Mouse (Mus musculus): Measurements from ENCODE around the gene 1810049J17Rik. TPM values are rescaled to one million over a fixed set of nuclear protein-coding genes. Genes with fewer than 3 reads are reported as not detected.

1810049J17Rik gene
- total RNA-seq, 2 experiments from 2014 or later: 1.1 TPM; not detected in 1

GRCm38 (mm10) chr15:12317290-12317689 lies 4.4 kb downstream of the 1810049J17Rik start:
- intact Hi-C loops (cut with DNase I): no loop called here
- no peak for DNase-seq (ENCODE audit: low spot score)

DNA sequence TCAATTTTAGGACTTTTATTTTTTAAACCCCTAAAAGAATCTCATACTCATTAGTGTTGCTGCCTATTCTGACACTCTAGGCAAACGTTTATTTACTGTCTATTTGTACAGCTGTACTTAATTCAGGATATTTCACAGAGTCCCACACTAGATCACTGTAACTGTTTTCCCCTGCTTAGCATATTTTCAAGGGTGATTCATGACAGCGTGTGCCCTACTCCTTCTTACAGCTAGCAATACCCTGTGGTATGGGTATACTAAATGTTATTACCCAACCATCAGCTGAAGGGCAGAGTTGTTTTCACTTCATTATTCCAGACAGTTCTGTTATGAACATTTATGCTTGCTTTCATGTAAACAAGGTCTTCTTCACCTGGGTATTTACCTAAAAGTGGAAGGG lies 5.7 kb downstream of the 1810049J17Rik start:
- intact Hi-C loops (cut with DNase I): no loop called here
- no peak for DNase-seq (ENCODE audit: low spot score)

GRCm38 (mm10) chr15:12314584-12314983 lies 7.1 kb downstream of the 1810049J17Rik start:
- intact Hi-C loops (cut with DNase I): no loop called here
- no peak for DNase-seq (ENCODE audit: low spot score)

DNA sequence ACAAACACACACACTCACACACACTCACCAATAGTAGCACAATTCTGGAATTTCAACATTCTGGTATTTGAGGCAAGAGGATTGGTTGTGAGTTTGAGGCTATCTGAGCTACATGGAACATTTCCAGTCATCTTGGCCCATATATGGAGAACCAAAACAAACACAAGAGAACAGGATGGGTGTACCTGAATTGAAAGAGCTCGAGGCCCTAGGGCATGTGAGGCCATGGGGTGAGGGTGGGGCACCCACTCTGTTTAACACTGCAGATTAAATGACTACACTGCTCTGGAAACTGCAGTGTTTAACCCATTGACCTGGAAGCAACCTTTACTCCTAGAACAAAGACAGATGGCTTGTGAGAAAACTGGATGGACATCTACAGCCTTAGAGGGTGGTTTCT lies 8.4 kb downstream of the 1810049J17Rik start:
- no peak for DNase-seq (ENCODE audit: low spot score)
- intact Hi-C loops (cut with DNase I): no loop called here

DNA sequence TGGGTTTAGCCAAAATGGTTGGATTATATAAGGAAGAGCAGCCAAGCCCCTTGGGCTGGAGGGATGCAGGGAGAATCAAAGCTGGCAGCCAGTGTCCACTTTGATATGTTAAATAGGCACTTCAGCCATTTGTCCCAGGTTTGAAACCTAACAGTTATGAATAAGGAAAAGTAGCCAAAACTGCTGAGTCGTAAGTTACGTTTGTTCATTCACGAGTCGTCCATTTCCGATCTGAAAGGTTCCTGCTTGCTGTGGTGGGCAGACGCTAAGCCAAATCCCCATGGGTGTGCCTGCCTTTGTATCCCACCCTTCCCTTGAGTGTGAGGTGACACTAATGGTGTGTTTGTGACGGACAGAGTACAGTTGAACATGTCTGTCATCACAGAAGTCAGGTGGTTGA lies 10.2 kb downstream of the 1810049J17Rik start:
- intact Hi-C loops (cut with DNase I): no loop called here
- DNase-seq (ENCODE audit: low spot score): no peak

GRCm38 (mm10) chr15:12310676-12311075 lies 11.0 kb downstream of the 1810049J17Rik start:
- intact Hi-C loops (cut with DNase I): no loop called here
- no peak for DNase-seq (ENCODE audit: low spot score)

DNA sequence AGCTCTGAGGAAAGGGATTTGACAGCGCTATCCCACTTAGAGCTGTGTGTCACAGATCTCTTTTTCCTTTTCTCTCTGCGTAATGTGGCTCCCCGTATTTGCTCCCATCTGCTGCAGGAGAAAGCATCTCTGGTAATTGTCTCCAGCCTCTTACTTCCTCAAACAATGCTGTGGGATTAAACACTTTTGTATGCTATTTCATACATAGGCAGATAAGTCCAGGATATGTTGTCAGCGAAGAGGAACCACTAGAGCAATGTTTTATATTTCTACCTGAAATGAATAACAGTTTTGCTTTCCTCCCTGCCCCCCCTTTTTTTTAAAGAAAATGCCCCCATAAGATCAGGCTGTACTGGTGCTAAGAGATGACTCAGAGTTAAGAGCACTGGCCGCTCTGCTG lies 13.2 kb downstream of the 1810049J17Rik start:
- DNase-seq (ENCODE audit: low spot score): no peak
- intact Hi-C loops (cut with DNase I): no loop called here

GRCm38 (mm10) chr15:12307114-12307513 lies 14.6 kb downstream of the 1810049J17Rik start:
- intact Hi-C loops (cut with DNase I): no loop called here
- no peak for DNase-seq (ENCODE audit: low spot score)

DNA sequence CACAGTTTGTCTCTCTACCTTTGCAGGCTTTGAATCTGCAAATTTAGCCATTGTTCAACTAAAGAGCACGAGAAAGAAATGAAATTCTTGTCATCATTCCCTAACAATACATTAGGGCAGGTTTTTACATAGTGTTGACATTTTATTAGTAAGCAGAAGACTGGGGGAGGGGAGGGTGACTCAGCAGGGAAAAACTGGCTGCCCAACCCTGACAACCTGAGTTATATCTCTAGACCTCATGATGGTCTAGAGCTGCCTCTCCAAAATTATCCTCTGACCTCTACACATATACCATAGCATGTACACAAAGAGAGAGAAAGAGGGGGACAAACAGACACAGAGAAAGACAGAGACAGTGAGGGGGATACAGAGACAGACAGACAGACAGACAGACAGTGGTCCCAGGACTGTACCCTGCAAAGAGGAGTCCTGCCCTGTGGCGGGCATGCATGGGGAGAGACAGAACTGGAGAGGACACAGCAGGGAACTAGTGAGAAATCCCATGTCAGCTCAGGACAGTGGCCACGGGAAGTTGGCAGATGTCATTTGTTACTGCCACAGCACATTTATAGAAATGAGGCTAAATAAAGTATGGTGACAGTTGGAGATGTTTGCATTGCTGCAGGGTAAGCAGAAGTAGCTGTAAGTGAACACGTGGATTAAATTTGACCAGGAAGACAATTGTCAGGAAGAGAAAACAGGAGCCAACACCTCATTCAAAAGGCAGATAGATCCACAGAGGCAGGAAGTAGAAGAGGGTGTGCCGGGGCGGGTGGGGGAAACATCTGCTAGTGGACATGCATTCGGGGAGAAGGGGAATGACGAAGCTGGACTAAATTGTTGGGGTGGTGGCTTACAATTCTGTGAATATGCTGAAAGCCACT lies 15.3 kb downstream of the 1810049J17Rik start:
- intact Hi-C loops (cut with DNase I): no loop called here
- no peak for DNase-seq (ENCODE audit: low spot score)

DNA sequence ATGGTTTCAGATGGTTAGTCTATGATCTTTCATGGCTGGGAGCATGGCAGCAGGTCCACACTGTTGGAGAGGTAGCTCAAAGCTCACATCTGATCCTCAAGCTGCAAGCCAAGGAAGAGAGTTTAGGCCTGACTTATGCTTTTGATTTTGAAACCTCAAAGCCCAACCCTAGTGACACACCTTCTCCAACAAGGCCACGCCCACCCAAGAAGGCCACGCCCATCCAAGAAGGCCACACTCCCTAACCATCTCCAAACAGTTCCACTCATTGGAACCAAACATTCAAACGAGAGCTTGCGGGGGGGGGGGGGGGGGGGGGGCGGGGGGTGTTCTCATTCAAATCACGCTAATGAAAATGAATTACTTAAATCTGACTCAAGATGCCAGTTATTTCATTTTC lies 19.9 kb downstream of the 1810049J17Rik start:
- intact Hi-C loops (cut with DNase I): no loop called here
- DNase-seq (ENCODE audit: low spot score): no peak

DNA sequence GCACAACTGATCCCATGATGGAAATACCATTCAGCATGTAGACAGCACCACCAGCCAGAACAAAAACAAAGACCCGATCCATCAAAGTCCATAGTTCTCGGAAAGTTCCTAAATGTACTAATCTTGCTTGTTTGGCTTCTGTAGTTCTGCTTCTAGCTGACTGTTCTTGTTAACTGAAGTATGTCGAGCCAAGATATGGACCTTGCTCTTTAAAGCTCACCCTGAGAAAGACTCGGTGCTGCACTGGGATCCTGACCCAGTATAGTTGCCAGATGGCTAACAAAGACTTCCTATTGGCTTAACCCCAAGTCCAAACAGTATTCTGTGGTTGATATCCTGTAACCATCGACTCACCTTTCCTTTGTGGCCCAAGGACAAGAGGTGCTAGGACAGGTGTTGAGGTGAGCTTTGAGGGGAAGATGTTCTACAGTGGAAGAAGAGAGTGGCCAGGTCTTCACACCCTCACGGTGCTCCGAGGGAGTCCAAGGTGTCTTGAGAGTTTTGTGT lies 23.4 kb downstream of the 1810049J17Rik start:
- DNase-seq (ENCODE audit: low spot score): no peak
- intact Hi-C loops (cut with DNase I): no loop called here

- no peak for DNase-seq (ENCODE audit: low spot score)
- intact Hi-C loops (cut with DNase I): no loop called here
These were observed 25.5 kb downstream of the 1810049J17Rik start for GRCm38 (mm10) chr15:12296228-12296627.

DNA sequence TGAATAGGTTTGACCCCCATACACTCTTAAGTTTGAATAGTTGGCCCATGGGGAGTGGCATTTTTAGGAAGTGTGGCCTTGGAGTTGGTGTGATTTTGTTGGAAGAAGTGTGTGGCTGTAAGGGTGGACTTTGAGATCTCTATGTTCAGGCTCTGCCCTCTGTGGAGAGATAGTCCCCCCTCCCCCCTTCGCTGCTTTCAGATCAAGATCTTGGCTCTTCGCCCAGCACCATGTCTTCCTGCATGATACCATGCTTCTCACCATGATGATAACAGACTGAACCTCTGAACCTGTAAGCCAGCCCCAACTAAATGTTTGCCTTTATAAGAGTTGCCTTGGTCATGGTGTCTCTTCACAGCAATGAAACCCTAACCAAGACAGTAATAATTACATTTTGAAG lies 29.9 kb downstream of the 1810049J17Rik start:
- intact Hi-C loops (cut with DNase I): no loop called here
- no peak for DNase-seq (ENCODE audit: low spot score)

DNA sequence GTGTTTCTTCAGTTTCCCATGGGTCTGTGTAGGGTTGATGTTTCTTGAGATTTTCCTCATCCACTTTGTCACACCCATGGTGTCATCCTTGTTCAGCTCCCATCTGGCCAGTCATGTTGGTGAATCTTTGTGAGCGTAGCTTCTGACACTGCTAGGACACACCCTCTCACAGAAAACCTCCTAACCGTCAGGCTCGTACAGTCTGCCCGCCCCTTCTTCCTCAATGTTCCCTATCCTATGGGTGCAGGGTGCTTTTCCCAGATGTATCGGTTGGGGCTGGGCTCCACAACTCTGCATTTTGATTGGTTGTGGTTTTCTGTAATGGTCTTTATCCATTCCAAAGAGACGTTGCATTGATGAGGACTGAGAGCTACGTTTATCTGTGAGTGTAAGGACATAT lies 31.4 kb downstream of the 1810049J17Rik start:
- intact Hi-C loops (cut with DNase I): no loop called here
- DNase-seq (ENCODE audit: low spot score): no peak

GRCm38 (mm10) chr15:12285535-12285809 lies 36.2 kb downstream of the 1810049J17Rik start:
- intact Hi-C loops (cut with DNase I): no loop called here
- DNase-seq (ENCODE audit: low spot score): no peak

- peak; percentile 4 for DNase-seq (ENCODE audit: low spot score)
These were observed 36.7 kb downstream of the 1810049J17Rik start for GRCm38 (mm10) chr15:12284794-12285534.

DNA sequence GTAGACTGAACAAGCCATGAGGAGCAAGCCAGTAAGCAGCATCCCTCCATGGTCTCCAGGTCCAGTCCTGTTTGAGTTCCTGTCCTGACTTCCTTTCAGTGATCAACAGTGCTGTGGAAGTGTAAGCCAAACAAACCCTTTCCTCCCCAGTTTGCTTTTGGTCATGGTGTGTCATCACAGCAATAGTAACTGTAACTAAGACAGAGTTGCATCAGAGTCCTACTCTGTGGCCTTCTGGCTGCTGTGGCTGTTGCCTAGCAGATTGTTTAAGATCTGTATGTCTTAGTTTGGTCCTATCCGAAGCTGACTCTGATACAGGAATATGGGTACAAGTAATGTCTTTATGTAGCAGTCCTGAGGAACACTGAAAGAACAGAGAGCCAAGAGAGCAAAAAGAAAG lies 41.9 kb downstream of the 1810049J17Rik start:
- no peak for DNase-seq (ENCODE audit: low spot score)
- intact Hi-C loops (cut with DNase I): loop anchor here (10.0 kb wide), 1 partner anchor 515 kb away; no protein-coding TSS in a partner anchor

More at GRCm38 (mm10) chr15:12284794-12285534, 36.7 kb downstream of the 1810049J17Rik start:
- intact Hi-C loops (cut with DNase I): no loop called here

- intact Hi-C loops (cut with DNase I): loop anchor here (10.0 kb wide), 1 partner anchor 520 kb away; no protein-coding TSS in a partner anchor
- no peak for DNase-seq (ENCODE audit: low spot score)
These were observed 46.5 kb downstream of the 1810049J17Rik start for GRCm38 (mm10) chr15:12275091-12275623.

DNA sequence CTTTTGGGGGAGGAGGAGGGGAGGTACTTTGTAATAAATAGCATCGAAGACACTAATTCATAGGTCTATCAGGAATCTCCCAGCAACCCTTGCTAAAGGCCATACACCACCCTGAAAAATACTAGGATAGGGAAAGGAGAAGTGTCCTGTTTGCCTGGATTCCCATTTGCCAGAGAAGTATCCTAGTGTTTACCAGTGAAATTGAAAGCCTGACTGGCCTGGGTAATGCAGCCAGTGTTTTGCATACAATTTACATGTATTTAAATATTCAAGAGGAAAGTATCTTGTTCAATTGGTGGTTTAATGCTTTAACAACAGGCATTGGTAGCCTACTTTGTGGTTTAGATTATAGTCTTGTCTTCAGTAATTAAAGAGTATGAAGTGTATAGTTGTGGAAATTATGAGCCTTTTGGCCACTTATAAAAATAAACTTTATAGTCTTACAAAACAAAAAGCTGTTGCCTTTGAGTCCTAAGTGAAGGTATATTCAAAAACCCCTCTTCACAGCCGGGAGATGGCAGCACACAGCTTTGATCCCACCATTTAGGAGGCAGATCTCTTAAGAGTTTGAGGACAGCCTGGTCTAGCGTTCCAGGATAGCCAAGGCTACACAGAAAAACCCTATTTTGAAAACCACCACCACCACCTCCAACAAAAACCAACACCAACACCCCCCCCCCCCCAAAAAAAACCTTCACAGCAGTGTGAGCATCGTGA lies 47.5 kb downstream of the 1810049J17Rik start:
- no peak for DNase-seq (ENCODE audit: low spot score)
- intact Hi-C loops (cut with DNase I): loop anchor here (10.0 kb wide), 1 partner anchor 521 kb away; no protein-coding TSS in a partner anchor
